Mouse (Mus musculus): ENCODE measurements around the gene Map3k5. TPM values are rescaled to one million over a fixed set of nuclear protein-coding genes. Genes with fewer than 3 reads are reported as not detected.
A peak's percentile ranks its signal among the peaks of the same experiment; 100 is the strongest.

Gene Map3k5
- total and polyA plus RNA-seq, 3 experiments: 15.8 to 31.0 (median 27.6) TPM

DNA sequence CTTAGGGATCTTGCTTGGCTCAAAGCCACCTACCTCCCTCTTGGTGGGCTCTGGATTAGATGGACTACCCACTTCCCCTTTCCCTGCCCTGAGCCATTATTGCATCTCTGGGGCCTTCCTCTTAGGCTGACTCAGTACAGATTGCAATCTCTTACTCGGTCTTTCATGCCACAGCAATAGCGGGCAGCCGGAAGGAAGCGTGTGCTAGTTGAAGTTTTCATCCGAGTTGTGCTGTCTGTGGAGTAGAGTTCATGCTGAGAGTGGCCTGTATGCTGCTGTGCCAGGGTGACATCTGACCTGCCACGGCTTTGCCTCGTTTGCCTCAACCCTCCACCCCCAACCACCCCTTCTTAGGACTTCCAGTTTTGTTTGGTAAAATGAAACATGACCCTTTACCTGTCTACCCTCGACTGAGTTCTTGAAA, 5.0 kb downstream of the Map3k5 start:
- H3K4me1 ChIP-seq (ENCODE audit: control insufficient read depth in 1 of 2, insufficient read depth in 2 of 2): peaks cover 13 to 60% of the 10 kb centered on the region in 2 experiments
- no peaks in the 10 kb centered on the region for H3K27me3 ChIP-seq (replicated peaks)
- peak overlapping the region; percentile 90 for H3K9ac ChIP-seq (ENCODE audit: insufficient read depth, low read depth)
- peak overlapping the region; percentile 10 to 37 (median 33) for H3K4me3 ChIP-seq (replicated peaks in 1 of 3; ENCODE audit: low read depth in 2 of 3, low read length in 2 of 3, poor library complexity in 1 of 3)
- DNase-seq (ENCODE audit: extremely low read depth): peak; percentile 80
- peaks cover 76% of the 10 kb centered on the region for H3K79me2 ChIP-seq (replicated peaks; ENCODE audit: control insufficient read depth, extremely low read depth, insufficient read depth, poor library complexity, severe bottlenecking)
- in situ Hi-C loops (cut with MboI; ENCODE audit: low pct_ligation_motif_present, low pct_unique_long_range_greater_than_20kb, low sequenced_read_pairs): loop anchor here (10.0 kb wide), 1 partner anchor 56 kb away; no protein-coding TSS in a partner anchor
- dilution Hi-C loops (cut with MboI; ENCODE audit: extremely low pct_ligation_motif_present, extremely low pct_unique_long_range_greater_than_20kb, low sequenced_read_pairs): no loop called here
- H3K4me2 ChIP-seq (ENCODE audit: insufficient read depth, low read depth, poor library complexity, severe bottlenecking): peak overlapping the region; percentile 74
- no peaks in the 10 kb centered on the region for H3K9me3 ChIP-seq (replicated peaks; ENCODE audit: low read length)
- TF ChIP-seq GABPA (IDR thresholded peaks at IDR 0.05; ENCODE audit: insufficient replicate concordance, low read depth, low read length) (no peak), IRF4 (IDR thresholded peaks at IDR 0.05; ENCODE audit: low read depth, low read length) (peak; percentile 72), MYC (IDR thresholded peaks at IDR 0.05; ENCODE audit: low read depth, low read length) (0 out of 2 replicates have a peak, but pooled peaks have one; percentile 52), E2F4 (IDR thresholded peaks at IDR 0.05; ENCODE audit: insufficient replicate concordance, low read depth, low read length) (no peak), ZMIZ1 (IDR thresholded peaks at IDR 0.05; ENCODE audit: low read depth, low read length) (no peak), SIN3A (IDR thresholded peaks at IDR 0.05; ENCODE audit: low read length) (peak; percentile 59; the same call in 1 of the 2 replicates), CHD2 (IDR thresholded peaks at IDR 0.05; ENCODE audit: low read length) (0 out of 2 replicates have a peak, but pooled peaks have one; percentile 8), KAT2A (IDR thresholded peaks at IDR 0.05; ENCODE audit: insufficient replicate concordance, low read length) (0 out of 2 replicates have a peak, but pooled peaks have one; percentile 23), BHLHE40 (IDR thresholded peaks at IDR 0.05; ENCODE audit: low read depth, low read length) (0 out of 2 replicates have a peak, but pooled peaks have one; percentile 21), TCF12 (IDR thresholded peaks at IDR 0.05; ENCODE audit: low read depth, low read length) (peak; percentile 42), SMC3 (IDR thresholded peaks at IDR 0.05; ENCODE audit: low read depth, low read length) (no peak), RCOR1 (conservative IDR thresholded peaks at IDR 0.05; ENCODE audit: low read depth, low read length) (peak; percentile 56; the same call in 1 of the 2 replicates), ETS1 (conservative IDR thresholded peaks at IDR 0.05; ENCODE audit: low read depth, low read length) (peak; percentile 42; the same call in 1 of the 2 replicates), HCFC1 (IDR thresholded peaks at IDR 0.05; ENCODE audit: low read depth, low read length) (no peak), ELF1 (IDR thresholded peaks at IDR 0.05; ENCODE audit: low read depth, low read length) (0 out of 2 replicates have a peak, but pooled peaks have one; percentile 33), TBP (conservative IDR thresholded peaks at IDR 0.05; ENCODE audit: low read depth, low read length) (0 out of 2 replicates have a peak, but pooled peaks have one; percentile 24), POLR2A (IDR thresholded peaks at IDR 0.05; ENCODE audit: low read depth, low read length) (peak; percentile 58), EP300 (IDR thresholded peaks at IDR 0.05; ENCODE audit: low read length) (peak; percentile 57; the same call in 1 of the 2 replicates), MEF2A (IDR thresholded peaks at IDR 0.05; ENCODE audit: borderline replicate concordance, low read depth, low read length) (0 out of 2 replicates have a peak, but pooled peaks have one; percentile 32)
- H3K27ac ChIP-seq (ENCODE audit: insufficient read depth, low read depth): peak overlapping the region; percentile 96
- H3K36me3 ChIP-seq (replicated peaks in 1 of 2; ENCODE audit: control insufficient read depth in 1 of 2, insufficient read depth in 1 of 2, low read length in 1 of 2): peaks cover 8 to 36% of the 10 kb centered on the region in 2 experiments

GRCm38 (mm10) chr10:19940127-19940526, 5.9 kb downstream of the Map3k5 start:
- H3K4me1 ChIP-seq (ENCODE audit: control insufficient read depth in 1 of 2, insufficient read depth in 2 of 2): peaks cover 13 to 67% of the 10 kb centered on the region in 2 experiments
- in situ Hi-C loops (cut with MboI; ENCODE audit: low pct_ligation_motif_present, low pct_unique_long_range_greater_than_20kb, low sequenced_read_pairs): no loop called here
- H3K4me2 ChIP-seq (ENCODE audit: insufficient read depth, low read depth, poor library complexity, severe bottlenecking): peak overlapping the region; percentile 74
- dilution Hi-C loops (cut with MboI; ENCODE audit: extremely low pct_ligation_motif_present, extremely low pct_unique_long_range_greater_than_20kb, low sequenced_read_pairs): no loop called here
- DNase-seq (ENCODE audit: extremely low read depth): no peak
- no peaks in the 10 kb centered on the region for H3K27me3 ChIP-seq (replicated peaks)
- H3K36me3 ChIP-seq (replicated peaks in 1 of 2; ENCODE audit: control insufficient read depth in 1 of 2, insufficient read depth in 1 of 2, low read length in 1 of 2): peaks cover 15 to 44% of the 10 kb centered on the region in 2 experiments
- no peaks in the 10 kb centered on the region for H3K9me3 ChIP-seq (replicated peaks; ENCODE audit: low read length)
- H3K79me2 ChIP-seq (replicated peaks; ENCODE audit: control insufficient read depth, extremely low read depth, insufficient read depth, poor library complexity, severe bottlenecking): peaks cover 73% of the 10 kb centered on the region
- H3K4me3 ChIP-seq (replicated peaks in 1 of 3; ENCODE audit: low read depth in 2 of 3, low read length in 2 of 3, poor library complexity in 1 of 3): peak overlapping the region in 2 of 3 experiments; percentile 0 to 19
- H3K9ac ChIP-seq (ENCODE audit: insufficient read depth, low read depth): peak overlapping the region; percentile 90
- TF ChIP-seq BHLHE40 (IDR thresholded peaks at IDR 0.05; ENCODE audit: low read depth, low read length) (peak; percentile 54), E2F4 (IDR thresholded peaks at IDR 0.05; ENCODE audit: insufficient replicate concordance, low read depth, low read length) (no peak), MYC (IDR thresholded peaks at IDR 0.05; ENCODE audit: low read depth, low read length) (0 out of 2 replicates have a peak, but pooled peaks have one; percentile 22), MXI1 (IDR thresholded peaks at IDR 0.05; ENCODE audit: low read depth, low read length) (peak; percentile 12; the same call in 1 of the 2 replicates), ELF1 (IDR thresholded peaks at IDR 0.05; ENCODE audit: low read depth, low read length) (no peak), POLR2A (IDR thresholded peaks at IDR 0.05; ENCODE audit: low read depth, low read length) (0 out of 2 replicates have a peak, but pooled peaks have one; percentile 30)
- peak overlapping the region; percentile 63 for H3K27ac ChIP-seq (ENCODE audit: insufficient read depth, low read depth)

All from CH12.LX (cell line).